Mouse (Mus musculus) midbrain, postnatal 0 days (tissue): Measurements from ENCODE around the gene Yipf3. TPM values are rescaled to one million over a fixed set of nuclear protein-coding genes. Genes with fewer than 3 reads are reported as not detected.

ENCODE experiments used
- ATAC-seq: fragments of 200-750 bp; cut with Nextera tagmentation; 2 replicates; pipeline ENCODE4 v1.8.0; 2017; ENCODE audit warnings: moderate number of reproducible peaks, mild to moderate bottlenecking, moderate TSS enrichment, moderate library complexity; ENCODE audit not compliant: low FRiP score
- DNase-seq: peaks from one replicate; pipeline ENCODE4 v3.0.0-alpha.2; 2015; ENCODE audit warnings: low spot score
- H3K27ac ChIP-seq: fragments of 300-500 bp; sonication (generic); 2 replicates; pipeline ENCODE4 v1.5.1; 2014; ENCODE audit warnings: low read depth, mild to moderate bottlenecking, low read length, mixed read lengths
- H3K27me3 ChIP-seq: fragments of 300-500 bp; sonication (generic); 2 replicates; pipeline ENCODE4 v1.6.1; 2014; ENCODE audit warnings: low read length, control low read depth, mixed read lengths; ENCODE audit not compliant: insufficient read depth
- H3K36me3 ChIP-seq: fragments of 300-500 bp; sonication (generic); 2 replicates; pipeline ENCODE4 v1.6.1; 2014; ENCODE audit warnings: low read length, control low read depth, mixed read lengths; ENCODE audit not compliant: insufficient read depth
- H3K4me1 ChIP-seq: fragments of 300-500 bp; sonication (generic); 2 replicates; pipeline ENCODE4 v1.6.1; 2014; ENCODE audit warnings: mild to moderate bottlenecking, control low read depth, antibody characterized with exemption, low read length, mixed read lengths; ENCODE audit not compliant: insufficient read depth
- H3K4me2 ChIP-seq: fragments of 300-500 bp; sonication (generic); 2 replicates; pipeline ENCODE4 v1.6.1; 2014; ENCODE audit warnings: low read depth, mild to moderate bottlenecking, low read length, mixed read lengths; ENCODE audit not compliant: poor library complexity, severe bottlenecking
- H3K4me3 ChIP-seq: fragments of 300-500 bp; sonication (generic); 2 replicates; pipeline ENCODE4 v1.5.1; 2014; ENCODE audit warnings: low read depth, mild to moderate bottlenecking, low read length, moderate library complexity
- H3K9ac ChIP-seq: fragments of 300-500 bp; sonication (generic); replicated peaks from 2 replicates; pipeline ENCODE4 v1.6.1; 2014; ENCODE audit warnings: mild to moderate bottlenecking, low read length, moderate library complexity, mixed read lengths; ENCODE audit not compliant: poor library complexity, severe bottlenecking
- H3K9me3 ChIP-seq: fragments of 300-500 bp; sonication (generic); 2 replicates; pipeline ENCODE4 v1.6.1; 2016; ENCODE audit warnings: low read length, control low read depth
- CTCF ChIP-seq: IDR thresholded peaks from 2 replicates; pipeline ENCODE4 v1.5.1; 2016; ENCODE audit warnings: antibody characterized with exemption, mild to moderate bottlenecking
- WGBS: fragments of 180-500 bp; shearing (Covaris S2); extraction: QIAGEN DNeasy Blood & Tissue Kit; methylation state at CpG from one replicate; pipeline ENCODE4 v1.1.7; 2014; 5-methylcytosine and 5-hydroxymethylcytosine counted together
- polyA plus RNA-seq: library from polyadenylated mRNA; unstranded; fragments of >200 nt; fragmentation: Nextera tagmentation; extraction: Ambion mirVana; gene quantifications from 2 replicates; pipeline ENCODE4 v1.2.1, GENCODE M21; 2015
- total RNA-seq: library from RNA; depleted of rRNA; stranded (reverse); fragments of >200 nt; gene quantifications from 2 replicates; pipeline ENCODE4 v1.2.3, GENCODE M21; 2014

Gene Yipf3
- total and polyA plus RNA-seq, 2 experiments from 2014 or later = 18.9 to 70.6 TPM

DNA sequence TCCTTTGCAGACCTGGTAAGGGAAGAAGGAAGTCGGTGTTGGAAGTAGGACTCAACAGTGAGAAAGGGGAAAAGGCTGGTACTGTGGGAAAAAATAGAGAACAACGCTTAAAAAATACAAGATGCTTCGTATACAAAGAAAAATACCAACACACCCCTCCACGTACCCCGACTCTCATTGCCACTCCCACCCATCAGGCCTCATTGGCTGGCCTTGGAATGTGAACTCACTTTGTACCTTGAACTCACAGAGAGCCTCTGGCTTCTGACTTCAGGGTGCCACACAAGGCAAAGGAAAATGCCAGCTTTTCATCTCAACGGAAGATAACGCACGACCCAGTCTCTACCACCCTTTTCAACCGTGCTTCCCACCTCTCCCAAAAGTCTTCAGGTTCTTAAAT is 35.3 kb downstream of the Yipf3 start:
- Histone ChIP-seq H3K36me3 (peaks cover 3% of the 10 kb centered on the region; the same call in 1 of the 2 replicates), H3K9me3 (no peaks in the 10 kb centered on the region), H3K4me1 (peaks cover 7% of the 10 kb centered on the region; the same call in 1 of the 2 replicates), H3K27me3 (no peaks in the 10 kb centered on the region), H3K4me3 (peak overlapping the region; percentile 57), H3K27ac (no peak overlapping the region), H3K9ac (0 out of 2 replicates have a peak overlapping the region, but pooled peaks have one; percentile 59), H3K4me2 (peak overlapping the region; percentile 98)
- peak; percentile 41; the same call in 1 of the 2 replicates for ATAC-seq
- no peak for TF ChIP-seq CTCF
- 25% methylated on average over 9 of the region's 9 CpGs for WGBS
- DNase-seq = no peak

DNA sequence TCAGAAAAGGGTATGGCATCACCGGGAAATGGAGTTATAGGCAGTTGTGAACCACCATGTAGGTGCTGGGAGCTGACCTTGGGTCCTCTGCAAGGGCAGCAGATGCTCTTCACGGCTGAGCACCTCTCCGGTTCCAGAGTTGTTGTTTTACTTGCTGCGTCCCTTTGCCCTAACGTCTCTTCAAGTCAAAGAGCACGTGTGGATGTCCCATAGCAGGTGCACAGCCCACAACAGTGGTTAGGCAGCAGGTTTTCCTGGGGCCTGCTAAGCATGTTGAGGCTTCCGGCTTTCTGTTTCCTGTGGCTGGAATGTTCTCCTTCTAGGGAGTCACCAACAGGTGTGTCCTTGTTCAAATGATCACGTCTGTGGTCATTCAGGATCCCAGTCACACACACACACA is 36.0 kb downstream of the Yipf3 start:
- Histone ChIP-seq H3K27ac (no peak overlapping the region), H3K36me3 (no peaks in the 10 kb centered on the region), H3K4me2 (no peak overlapping the region), H3K4me3 (no peak overlapping the region), H3K9me3 (no peaks in the 10 kb centered on the region), H3K9ac (no peak overlapping the region), H3K27me3 (no peaks in the 10 kb centered on the region), H3K4me1 (peaks cover 7% of the 10 kb centered on the region; the same call in 1 of the 2 replicates)
- TF ChIP-seq CTCF = no peak
- no peak for DNase-seq
- WGBS = 87% methylated on average over 8 of the region's 8 CpGs
- no peak for ATAC-seq

DNA sequence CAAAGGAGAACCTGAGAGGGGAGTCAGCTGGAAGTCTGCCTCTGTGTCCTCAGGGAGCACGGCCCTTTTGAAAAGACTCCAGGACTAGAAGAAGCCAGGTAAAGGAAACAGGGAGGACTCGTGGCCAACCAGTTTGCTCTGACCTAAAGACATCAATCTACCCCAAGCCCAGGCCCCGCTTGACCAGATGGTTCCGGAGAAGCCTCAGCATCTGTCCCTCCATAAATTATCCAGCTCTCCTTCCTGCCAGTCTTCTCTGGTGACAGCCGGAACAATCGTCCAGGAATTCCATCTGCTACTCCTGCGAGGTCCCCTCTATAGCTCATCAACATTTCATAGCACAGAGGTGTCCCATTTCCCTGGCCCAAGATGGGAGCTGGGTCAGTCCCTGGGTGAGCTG is 36.8 kb downstream of the Yipf3 start:
- H3K27me3 ChIP-seq = no peaks in the 10 kb centered on the region
- WGBS = 50% methylated on average over 7 of the region's 7 CpGs
- H3K9me3 ChIP-seq = no peaks in the 10 kb centered on the region
- H3K4me3 ChIP-seq = no peak overlapping the region
- DNase-seq (no peak), ATAC-seq (no peak)
- H3K9ac ChIP-seq = no peak overlapping the region
- H3K27ac ChIP-seq = no peak overlapping the region
- TF ChIP-seq CTCF = no peak
- H3K4me1 ChIP-seq = peaks cover 7% of the 10 kb centered on the region; the same call in 1 of the 2 replicates
- no peaks in the 10 kb centered on the region for H3K36me3 ChIP-seq
- no peak overlapping the region for H3K4me2 ChIP-seq

DNA sequence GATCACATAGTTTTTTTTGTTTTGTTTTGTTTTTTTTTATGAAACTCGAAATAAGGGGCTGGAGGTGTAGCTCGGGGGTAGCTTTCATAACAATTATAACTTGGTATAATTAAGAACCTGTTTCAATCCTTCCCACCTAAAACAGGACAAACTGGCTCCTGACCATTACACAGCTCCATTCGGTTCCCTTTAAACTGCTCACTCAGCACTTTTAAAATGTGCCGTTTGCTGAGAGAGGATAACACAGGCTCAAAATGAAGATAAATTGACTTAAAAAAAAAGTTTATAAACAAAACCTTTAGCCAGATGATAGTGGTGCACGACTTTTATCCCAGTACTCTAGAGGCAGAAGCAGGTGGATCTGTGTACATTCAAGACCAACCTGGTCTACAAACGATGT is 37.5 kb downstream of the Yipf3 start:
- Histone ChIP-seq H3K4me1 (peaks cover 7% of the 10 kb centered on the region; the same call in 1 of the 2 replicates), H3K4me3 (no peak overlapping the region), H3K4me2 (no peak overlapping the region), H3K36me3 (no peaks in the 10 kb centered on the region), H3K9ac (no peak overlapping the region), H3K27ac (no peak overlapping the region), H3K9me3 (no peaks in the 10 kb centered on the region), H3K27me3 (no peaks in the 10 kb centered on the region)
- ATAC-seq = no peak
- no peak for DNase-seq
- TF ChIP-seq CTCF = no peak
- 70% methylated on average over 6 of the region's 6 CpGs for WGBS

DNA sequence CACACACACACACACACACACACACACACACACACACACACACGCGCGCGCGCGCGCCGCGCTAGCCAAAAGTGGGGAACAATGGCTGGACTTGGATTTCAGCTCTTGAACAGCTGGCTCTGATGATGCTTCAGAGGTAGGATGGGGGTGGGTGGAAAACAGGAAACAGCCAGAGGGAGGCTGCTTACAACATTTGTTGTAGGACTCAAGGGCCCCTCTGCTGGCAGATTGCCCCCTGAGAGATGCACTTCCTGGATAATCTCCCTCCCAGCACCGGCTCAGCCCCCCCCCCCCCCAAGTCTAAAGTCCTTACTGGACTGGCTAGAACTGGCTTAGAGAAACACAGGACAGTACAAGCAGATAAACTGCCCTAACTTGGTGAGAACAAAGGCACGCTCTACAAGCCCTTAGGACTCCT is 39.8 kb downstream of the Yipf3 start:
- DNase-seq (no peak), ATAC-seq (no peak)
- WGBS = 53% methylated on average over 11 of the region's 11 CpGs
- H3K27ac ChIP-seq = no peak overlapping the region
- no peaks in the 10 kb centered on the region for H3K9me3 ChIP-seq
- H3K36me3 ChIP-seq = no peaks in the 10 kb centered on the region
- no peak for TF ChIP-seq CTCF
- H3K4me2 ChIP-seq = no peak overlapping the region
- no peaks in the 10 kb centered on the region for H3K4me1 ChIP-seq
- H3K27me3 ChIP-seq = no peaks in the 10 kb centered on the region
- no peak overlapping the region for H3K9ac ChIP-seq
- no peak overlapping the region for H3K4me3 ChIP-seq

DNA sequence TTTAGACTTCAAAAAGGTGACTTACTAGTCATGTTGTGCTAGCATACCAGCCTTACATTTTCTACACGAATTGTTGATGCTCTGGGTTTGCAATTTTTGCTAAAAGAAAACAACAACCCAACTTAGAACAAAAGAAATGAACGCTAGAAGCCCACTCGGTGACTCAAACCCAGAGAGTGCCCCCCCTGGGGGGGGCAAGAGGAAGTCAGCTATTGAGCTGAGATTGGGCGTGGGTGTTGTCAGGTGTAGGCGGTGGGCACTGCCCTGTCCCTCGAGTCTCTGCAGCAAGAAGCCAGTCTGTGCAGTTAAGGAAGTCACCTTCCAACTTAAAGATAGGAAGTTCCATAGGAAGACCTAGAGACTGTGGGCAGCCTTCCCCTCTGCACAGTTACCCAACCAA is 48.7 kb downstream of the Yipf3 start:
- 50% methylated on average over 6 of the region's 6 CpGs for WGBS
- Histone ChIP-seq H3K4me1 (no peaks in the 10 kb centered on the region), H3K4me2 (peak overlapping the region; percentile 82), H3K4me3 (peak overlapping the region; percentile 79), H3K27ac (peak overlapping the region; percentile 87), H3K36me3 (peaks cover 4% of the 10 kb centered on the region; the same call in 1 of the 2 replicates), H3K27me3 (peaks cover 11% of the 10 kb centered on the region), H3K9ac (no peak overlapping the region), H3K9me3 (no peaks in the 10 kb centered on the region)
- no peak for TF ChIP-seq CTCF
- DNase-seq (no peak), ATAC-seq (no peak)
